Mouse (Mus musculus) hindbrain, embryonic 15.5 days (tissue): Measurements from ENCODE around the gene 9930104L06Rik. TPM values are rescaled to one million over a fixed set of nuclear protein-coding genes. Genes with fewer than 3 reads are reported as not detected.

ENCODE experiments used
- ATAC-seq: fragments of 200-750 bp; cut with Nextera tagmentation; 2 replicates; pipeline ENCODE4 v1.8.0; 2017; ENCODE audit warnings: low read depth, moderate number of reproducible peaks, moderate TSS enrichment; ENCODE audit not compliant: low FRiP score
- H3K27ac ChIP-seq: fragments of 300-500 bp; sonication (generic); replicated peaks from 2 replicates; pipeline ENCODE4 v1.5.1; 2015; ENCODE audit warnings: mild to moderate bottlenecking, inconsistent platforms
- H3K27me3 ChIP-seq: fragments of 300-500 bp; sonication (generic); 2 replicates; pipeline ENCODE4 v1.6.1; 2015; ENCODE audit warnings: control low read depth, inconsistent platforms
- H3K36me3 ChIP-seq: fragments of 300-500 bp; sonication (generic); 2 replicates; pipeline ENCODE4 v1.6.1; 2015; ENCODE audit warnings: control low read depth, inconsistent platforms
- H3K4me1 ChIP-seq: fragments of 300-500 bp; sonication (generic); replicated peaks from 2 replicates; pipeline ENCODE4 v1.6.1; 2015; ENCODE audit warnings: control low read depth, inconsistent platforms
- H3K4me2 ChIP-seq: fragments of 300-500 bp; sonication (generic); 2 replicates; pipeline ENCODE4 v1.6.1; 2015; ENCODE audit warnings: moderate library complexity, mild to moderate bottlenecking, inconsistent platforms
- H3K4me3 ChIP-seq: fragments of 300-500 bp; sonication (generic); 2 replicates; pipeline ENCODE4 v1.5.1; 2015; ENCODE audit warnings: mild to moderate bottlenecking, inconsistent platforms
- H3K9ac ChIP-seq: fragments of 300-500 bp; sonication (generic); 2 replicates; pipeline ENCODE4 v1.6.1; 2015; ENCODE audit warnings: inconsistent platforms
- H3K9me3 ChIP-seq: fragments of 300-500 bp; sonication (generic); 2 replicates; pipeline ENCODE4 v1.6.1; 2016; ENCODE audit warnings: control low read depth, inconsistent platforms
- WGBS: fragments of 180-500 bp; shearing (Covaris S2); methylation state at CpG from one replicate; pipeline ENCODE4 v1.1.7; 2015; 5-methylcytosine and 5-hydroxymethylcytosine counted together
- polyA plus RNA-seq: library from polyadenylated mRNA; unstranded; fragments of >200 nt; fragmentation: Nextera tagmentation; extraction: Ambion mirVana; gene quantifications from 2 replicates; pipeline ENCODE4 v1.2.1, GENCODE M21; 2015

Gene 9930104L06Rik
- polyA plus RNA-seq, 1 experiment from 2014 or later: 13.1 TPM

- WGBS: 1% methylated on average over 48 of the region's 62 CpGs
- no peak for ATAC-seq
These were observed 49.1 kb downstream of the 9930104L06Rik start, which contains the start of gene Rspo1 for GRCm38 (mm10) chr4:124985671-124986602. Rspo1 (plus strand) TSS chr4:124986430.

GRCm38 (mm10) chr4:124986739-124987710 is 50.2 kb downstream of the 9930104L06Rik start:
- 3% methylated on average over 51 of the region's 51 CpGs for WGBS

More at GRCm38 (mm10) chr4:124985671-124986602, 49.1 kb downstream of the 9930104L06Rik start, which contains the start of gene Rspo1:
- Histone ChIP-seq H3K27ac (no peak within 1 kb of the TSS), H3K9me3 (no peaks in the 10 kb centered on the region), H3K27me3 (peaks cover 86% of the 10 kb centered on the region), H3K9ac (no peak within 1 kb of the TSS), H3K4me2 (peak within 1 kb of the TSS; percentile 58), H3K4me3 (peak within 1 kb of the TSS; percentile 35), H3K4me1 (peaks cover 36% of the 10 kb centered on the region), H3K36me3 (no peaks in the 10 kb centered on the region)

GRCm38 (mm10) chr4:124987711-124988097 is 50.9 kb downstream of the 9930104L06Rik start:
- no peaks in the 10 kb centered on the region for H3K36me3 ChIP-seq
- H3K4me3 ChIP-seq: no peak overlapping the region
- H3K27me3 ChIP-seq: peaks cover 84% of the 10 kb centered on the region
- peaks cover 36% of the 10 kb centered on the region for H3K4me1 ChIP-seq
- H3K4me2 ChIP-seq: no peak overlapping the region
- 6% methylated on average over 10 of the region's 10 CpGs for WGBS
- no peak for ATAC-seq
- no peak overlapping the region for H3K27ac ChIP-seq
- H3K9ac ChIP-seq: no peak overlapping the region
- no peaks in the 10 kb centered on the region for H3K9me3 ChIP-seq

More at GRCm38 (mm10) chr4:124986739-124987710, 50.2 kb downstream of the 9930104L06Rik start:
- peaks cover 36% of the 10 kb centered on the region for H3K4me1 ChIP-seq
- peak; percentile 21; the same call in 1 of the 2 replicates for ATAC-seq
- H3K9ac ChIP-seq: no peak overlapping the region
- H3K4me3 ChIP-seq: peak overlapping the region; percentile 35
- no peaks in the 10 kb centered on the region for H3K9me3 ChIP-seq
- peak overlapping the region; percentile 58 for H3K4me2 ChIP-seq
- H3K27ac ChIP-seq: no peak overlapping the region
- H3K27me3 ChIP-seq: peaks cover 85% of the 10 kb centered on the region
- no peaks in the 10 kb centered on the region for H3K36me3 ChIP-seq

- Histone ChIP-seq H3K36me3 (no peaks in the 10 kb centered on the region), H3K27ac (no peak overlapping the region), H3K27me3 (peaks cover 80% of the 10 kb centered on the region), H3K4me2 (peak overlapping the region; percentile 20), H3K4me1 (peaks cover 36% of the 10 kb centered on the region), H3K4me3 (no peak overlapping the region), H3K9me3 (no peaks in the 10 kb centered on the region), H3K9ac (no peak overlapping the region)
- no peak for ATAC-seq
- 20% methylated on average over 9 of the region's 9 CpGs for WGBS
These were observed 51.5 kb downstream of the 9930104L06Rik start for GRCm38 (mm10) chr4:124988382-124988781.

GRCm38 (mm10) chr4:124989787-124990253 is 53.0 kb downstream of the 9930104L06Rik start:
- Histone ChIP-seq H3K27ac (no peak overlapping the region), H3K9me3 (no peaks in the 10 kb centered on the region), H3K36me3 (no peaks in the 10 kb centered on the region), H3K4me1 (peaks cover 30% of the 10 kb centered on the region), H3K9ac (no peak overlapping the region), H3K4me2 (peak overlapping the region; percentile 33), H3K4me3 (no peak overlapping the region), H3K27me3 (peaks cover 66% of the 10 kb centered on the region)
- WGBS: 2% methylated on average over 20 of the region's 20 CpGs
- no peak for ATAC-seq

GRCm38 (mm10) chr4:124990325-124990724 is 53.5 kb downstream of the 9930104L06Rik start:
- 2% methylated on average over 7 of the region's 7 CpGs for WGBS
- no peak for ATAC-seq
- Histone ChIP-seq H3K27me3 (peaks cover 62% of the 10 kb centered on the region), H3K4me3 (no peak overlapping the region), H3K9ac (no peak overlapping the region), H3K36me3 (no peaks in the 10 kb centered on the region), H3K4me2 (peak overlapping the region; percentile 33), H3K4me1 (peaks cover 28% of the 10 kb centered on the region), H3K9me3 (no peaks in the 10 kb centered on the region), H3K27ac (no peak overlapping the region)

Other genes starting within 250 kb of the 9930104L06Rik start
- gene Utp11, start 243.4 kb upstream of the 9930104L06Rik start, polyA plus RNA-seq: 39.1 and 39.5 TPM in 2 replicates
- gene Fhl3, start 236.3 kb upstream of the 9930104L06Rik start, polyA plus RNA-seq: 1.6 and 2.8 TPM in 2 replicates
- 96.2 and 106 TPM in 2 replicates for gene Sf3a3, start 222.3 kb upstream of the 9930104L06Rik start, polyA plus RNA-seq
- 22.9 and 26.1 TPM in 2 replicates for gene Inpp5b, start 195.2 kb upstream of the 9930104L06Rik start, polyA plus RNA-seq
- 11.1 and 11.6 TPM in 2 replicates for gene Mtf1, start 134.9 kb upstream of the 9930104L06Rik start, polyA plus RNA-seq
- gene Yrdc, start 86.4 kb upstream of the 9930104L06Rik start, polyA plus RNA-seq: 46.3 and 50.4 TPM in 2 replicates
- gene 1110065P20Rik, start 85.9 kb upstream of the 9930104L06Rik start, polyA plus RNA-seq: 98.8 and 103 TPM in 2 replicates
- 15.9 and 16.0 TPM in 2 replicates for gene Maneal, start 74.9 kb upstream of the 9930104L06Rik start, polyA plus RNA-seq
- 12.8 and 13.5 TPM in 2 replicates for gene Epha10, start 56.1 kb upstream of the 9930104L06Rik start, polyA plus RNA-seq
- 37.1 and 40.7 TPM in 2 replicates for gene Cdca8, start 2.3 kb downstream of the 9930104L06Rik start, polyA plus RNA-seq
- 2.0 and 3.4 TPM in 2 replicates for gene Rspo1, start 49.4 kb downstream of the 9930104L06Rik start, polyA plus RNA-seq
- gene Gnl2, start 79.5 kb downstream of the 9930104L06Rik start, polyA plus RNA-seq: 85.8 and 92.7 TPM in 2 replicates
- 1.1 and 1.4 TPM in 2 replicates for gene Dnali1, start 128.7 kb downstream of the 9930104L06Rik start, polyA plus RNA-seq
- 22.7 and 23.8 TPM in 2 replicates for gene Snip1, start 129.6 kb downstream of the 9930104L06Rik start, polyA plus RNA-seq
- 139 and 149 TPM in 2 replicates for gene Meaf6, start 148.1 kb downstream of the 9930104L06Rik start, polyA plus RNA-seq
- 0.22 and 0.26 TPM in 2 replicates for gene Zc3h12a, start 190.8 kb downstream of the 9930104L06Rik start, polyA plus RNA-seq